23 mouse cellular contexts compared by ENCODE assay signal in genomic region chr13:90259071-90259742, GRCm38 (mm10).
DNase-seq lines count a peak whose midpoint lies in the region; ATAC-seq and TF ChIP-seq lines count a peak whose summit lies in the region.
"Had no signal": no experiment of that assay in that cellular context is flagged by ENCODE, and none has a peak within 500 bp of the region (broad histone marks: within the 10 kb centered on the region; RNA-seq: fewer than 3 reads in every experiment).

No protein-coding gene starts in this region.

- H3K4me3 ChIP-seq in hindbrain, postnatal 0 days (ENCODE audit: low read length): no peak overlapping the region
- no peak overlapping the region for H3K4me3 ChIP-seq in hindbrain, embryonic 10.5 days
- H3K4me3 ChIP-seq in embryonic facial prominence, embryonic 13.5 days: no peak overlapping the region
- H3K4me3 ChIP-seq: forebrain, embryonic 13.5 days; heart, embryonic 10.5 days; hindbrain, embryonic 13.5 days; intestine, embryonic 15.5 days had no signal

- no peaks in the 10 kb centered on the region for H3K36me3 ChIP-seq in hindbrain, postnatal 0 days (ENCODE audit: insufficient read depth, low read length)
- no peaks in the 10 kb centered on the region for H3K36me3 ChIP-seq in hindbrain, embryonic 10.5 days
- no peaks in the 10 kb centered on the region for H3K36me3 ChIP-seq in embryonic facial prominence, embryonic 13.5 days
- H3K36me3 ChIP-seq: heart, embryonic 10.5 days; hindbrain, embryonic 13.5 days; intestine, embryonic 15.5 days had no signal

- TF ChIP-seq CTCF in hindbrain, postnatal 0 days (IDR thresholded peaks at IDR 0.05; ENCODE audit: low read depth): no peak

- no peaks in the 10 kb centered on the region for H3K9me3 ChIP-seq in hindbrain, postnatal 0 days (ENCODE audit: low read length)
- no peaks in the 10 kb centered on the region for H3K9me3 ChIP-seq in hindbrain, embryonic 10.5 days
- H3K9me3 ChIP-seq in embryonic facial prominence, embryonic 13.5 days: 0 out of 2 replicates have a peak, but pooled peaks cover 2% of the 10 kb centered on the region
- H3K9me3 ChIP-seq: forebrain, embryonic 13.5 days; heart, embryonic 10.5 days; hindbrain, embryonic 13.5 days; intestine, embryonic 15.5 days had no signal

- no peaks in the 10 kb centered on the region for H3K4me1 ChIP-seq in hindbrain, postnatal 0 days (ENCODE audit: insufficient read depth, low read length)
- no peaks in the 10 kb centered on the region for H3K4me1 ChIP-seq in hindbrain, embryonic 10.5 days (replicated peaks)
- no peaks in the 10 kb centered on the region; the same call in 1 of the 2 replicates for H3K4me1 ChIP-seq in embryonic facial prominence, embryonic 13.5 days
- H3K4me1 ChIP-seq: forebrain, embryonic 13.5 days; heart, embryonic 10.5 days; hindbrain, embryonic 13.5 days; intestine, embryonic 15.5 days had no signal

- H3K27ac ChIP-seq in hindbrain, postnatal 0 days: no peak overlapping the region
- H3K27ac ChIP-seq in hindbrain, embryonic 10.5 days: no peak overlapping the region
- peak overlapping the region; percentile 64; the same call in 1 of the 2 replicates for H3K27ac ChIP-seq in embryonic facial prominence, embryonic 13.5 days
- H3K27ac ChIP-seq: forebrain, embryonic 13.5 days; heart, embryonic 10.5 days; hindbrain, embryonic 13.5 days; intestine, embryonic 15.5 days had no signal

- H3K4me2 ChIP-seq in hindbrain, postnatal 0 days (ENCODE audit: low read depth, low read length): no peak overlapping the region
- no peak overlapping the region for H3K4me2 ChIP-seq in embryonic facial prominence, embryonic 13.5 days
- H3K4me2 ChIP-seq: forebrain, embryonic 13.5 days; hindbrain, embryonic 13.5 days; intestine, embryonic 15.5 days had no signal

- peak; percentile 12 for DNase-seq in hindbrain, postnatal 0 days (ENCODE audit: low spot score)
- no peak for DNase-seq in hindbrain, embryonic 10.5 days (ENCODE audit: low spot score)
- DNase-seq in adipocyte (ENCODE audit: low spot score): peak; percentile 56
- DNase-seq in layer of hippocampus, adult 9-11 months: peak; percentile 16
- DNase-seq in adrenal gland, postnatal 25 days: no peak
- DNase-seq in cerebellum, postnatal 4 days (ENCODE audit: low spot score in 2 of 2): no peak
- DNase-seq: adrenal gland, adult 2 months; adrenal gland, postnatal 36 days; cerebellum, adult 11-12 months; cerebellum, adult 9-10 months; cerebellum, postnatal 25 days; forebrain, postnatal 0 days; heart, adult 18-20 months; heart, postnatal 10 days; heart, postnatal 4 days had no signal

- H3K9ac ChIP-seq in hindbrain, postnatal 0 days (replicated peaks; ENCODE audit: low read length): no peak overlapping the region
- H3K9ac ChIP-seq in embryonic facial prominence, embryonic 13.5 days: no peak overlapping the region
- H3K9ac ChIP-seq: forebrain, embryonic 13.5 days; forebrain, postnatal 0 days; hindbrain, embryonic 13.5 days; intestine, embryonic 15.5 days had no signal

- no peaks in the 10 kb centered on the region for H3K27me3 ChIP-seq in hindbrain, postnatal 0 days (ENCODE audit: insufficient read depth, low read length)
- H3K27me3 ChIP-seq in hindbrain, embryonic 10.5 days (ENCODE audit: insufficient read depth, poor library complexity, severe bottlenecking): no peaks in the 10 kb centered on the region
- H3K27me3 ChIP-seq in embryonic facial prominence, embryonic 13.5 days: no peaks in the 10 kb centered on the region
- H3K27me3 ChIP-seq: CH12.LX; forebrain, embryonic 13.5 days; hindbrain, embryonic 13.5 days; intestine, embryonic 15.5 days; Patski had no signal

- 78% methylated on average over 3 of the region's 3 CpGs for WGBS in hindbrain, postnatal 0 days
- WGBS in hindbrain, embryonic 10.5 days: 92% methylated on average over 3 of the region's 3 CpGs
- WGBS in embryonic facial prominence, embryonic 13.5 days: 52% methylated on average over 3 of the region's 3 CpGs

- no peak for ATAC-seq in hindbrain, postnatal 0 days
- ATAC-seq in embryonic facial prominence, embryonic 13.5 days (ENCODE audit: insufficient number of reproducible peaks, insufficient read depth, low FRiP score, low TSS enrichment, low read depth): peak; percentile 37; the same call in 1 of the 2 replicates
- ATAC-seq: activated CD4-positive, CD25-positive, alpha-beta regulatory T cell, adult 4 months; forebrain, embryonic 13.5 days; forebrain, postnatal 0 days; intestine, embryonic 15.5 days; Patski had no signal

Comparison
In these comparisons a context has a peak if more than half of its experiments do, and no peak if none do; other contexts are left out.
1. DNase-seq: peak in hindbrain, postnatal 0 days (single experiment), adipocyte (single experiment) and layer of hippocampus, adult 9-11 months (single experiment); none in hindbrain, embryonic 10.5 days (single experiment), adrenal gland, postnatal 25 days (single experiment) and cerebellum, postnatal 4 days (0 of 2).